Mouse (Mus musculus) kidney, adult 11 months (tissue): ENCODE measurements around the gene Dcaf10.
"Not testable (repeated sequence)": the region's sequence is repeated elsewhere in the genome, so short reads cannot be mapped to it uniquely, and the experiment has no call there.

Experiments used
- DNase-seq: peaks from one replicate; pipeline ENCODE4 v3.0.0; 2022

The Dcaf10 gene

GRCm38 (mm10) chr4:45341669-45342249 lies at the start of gene Dcaf10:
Dcaf10 (plus strand) TSS chr4:45342101.
- DNase-seq: peak; percentile 87

GRCm38 (mm10) chr4:45296662-45297564 lies 45.0 kb upstream of the Dcaf10 start, which contains the start of gene Trmt10b:
Trmt10b (plus strand) TSS chr4:45297127.
- peak; percentile 75 for DNase-seq

- no peak for DNase-seq
Observed at GRCm38 (mm10) chr4:45305536-45305935, 36.4 kb upstream of the Dcaf10 start.

GRCm38 (mm10) chr4:45308046-45308445 lies 33.9 kb upstream of the Dcaf10 start:
- DNase-seq: no peak

GRCm38 (mm10) chr4:45308606-45309005 lies 33.3 kb upstream of the Dcaf10 start:
- no peak for DNase-seq

GRCm38 (mm10) chr4:45311056-45311455 lies 30.8 kb upstream of the Dcaf10 start:
- DNase-seq: no peak

- DNase-seq: peak; percentile 88
Observed at GRCm38 (mm10) chr4:45320159-45320816, 21.6 kb upstream of the Dcaf10 start.

GRCm38 (mm10) chr4:45331139-45331538 lies 10.8 kb upstream of the Dcaf10 start:
- DNase-seq: no peak

- DNase-seq: no peak
Observed at GRCm38 (mm10) chr4:45332466-45332865, 9.4 kb upstream of the Dcaf10 start.

- no peak for DNase-seq
Observed at GRCm38 (mm10) chr4:45341226-45341625, 675 bp upstream of the Dcaf10 start.

- DNase-seq: peak; percentile 34
Observed at GRCm38 (mm10) chr4:45342286-45343155, 620 bp downstream of the Dcaf10 start, which contains the start of gene Exosc3. Exosc3 (minus strand) TSS chr4:45342732.

GRCm38 (mm10) chr4:45356653-45357052 lies 14.8 kb downstream of the Dcaf10 start:
- no peak for DNase-seq

GRCm38 (mm10) chr4:45371261-45371660 lies 29.4 kb downstream of the Dcaf10 start:
- DNase-seq: no peak

- DNase-seq: no peak
Observed at GRCm38 (mm10) chr4:45374879-45375278, 33.0 kb downstream of the Dcaf10 start.

- DNase-seq: no peak
Observed at GRCm38 (mm10) chr4:45376573-45376972, 34.7 kb downstream of the Dcaf10 start.

GRCm38 (mm10) chr4:45380903-45381580 lies 39.1 kb downstream of the Dcaf10 start:
- peak; percentile 51 for DNase-seq

- DNase-seq: not testable (repeated sequence)
Observed at GRCm38 (mm10) chr4:45382133-45382532, 40.2 kb downstream of the Dcaf10 start.

- DNase-seq: not testable (repeated sequence)
Observed at GRCm38 (mm10) chr4:45387296-45387695, 45.4 kb downstream of the Dcaf10 start.

GRCm38 (mm10) chr4:45392099-45392498 lies 50.2 kb downstream of the Dcaf10 start:
- DNase-seq: no peak

- no peak for DNase-seq
Observed at GRCm38 (mm10) chr4:45392572-45392971, 50.7 kb downstream of the Dcaf10 start.

- no peak for DNase-seq
Observed at GRCm38 (mm10) chr4:45392994-45393393, 51.1 kb downstream of the Dcaf10 start.

GRCm38 (mm10) chr4:45393658-45394057 lies 51.8 kb downstream of the Dcaf10 start:
- no peak for DNase-seq
